Mouse (Mus musculus): ENCODE measurements at regions not wholly inside any gene's neighbourhood (a gene's known extent, or its start where the extent isn't known, plus 50 kb on each side); places are given as distances from the start of the nearest gene placed in this dataset.

DNA sequence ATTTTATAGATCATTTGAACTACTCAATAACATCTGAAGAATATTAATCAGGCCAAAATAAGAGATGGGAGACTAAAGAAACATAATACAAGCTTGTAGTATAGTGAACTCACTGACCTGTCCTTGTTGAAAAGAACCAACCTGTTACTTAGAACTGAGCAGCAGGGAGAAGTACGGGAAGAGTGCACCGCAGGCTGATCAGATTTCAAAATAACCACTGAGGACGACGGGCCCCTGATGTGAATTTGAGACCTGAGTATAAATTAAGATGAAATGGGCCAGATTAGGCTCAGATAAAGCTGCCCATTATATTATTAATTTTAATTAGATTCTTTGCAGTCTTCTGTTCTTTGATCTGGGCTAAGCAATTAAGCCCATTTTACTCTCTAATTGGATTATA lies 391.2 kb upstream of the Tyrp1 start:
- no peak for DNase-seq (ENCODE audit: extremely low spot score in 1 of 2, low spot score in 1 of 2)

- peak in 1 of 2 experiments; percentile 1 for DNase-seq (ENCODE audit: extremely low spot score in 1 of 2, low spot score in 1 of 2)
Observed at GRCm38 (mm10) chr4:80463615-80464014, 370.3 kb upstream of the Tyrp1 start.

DNA sequence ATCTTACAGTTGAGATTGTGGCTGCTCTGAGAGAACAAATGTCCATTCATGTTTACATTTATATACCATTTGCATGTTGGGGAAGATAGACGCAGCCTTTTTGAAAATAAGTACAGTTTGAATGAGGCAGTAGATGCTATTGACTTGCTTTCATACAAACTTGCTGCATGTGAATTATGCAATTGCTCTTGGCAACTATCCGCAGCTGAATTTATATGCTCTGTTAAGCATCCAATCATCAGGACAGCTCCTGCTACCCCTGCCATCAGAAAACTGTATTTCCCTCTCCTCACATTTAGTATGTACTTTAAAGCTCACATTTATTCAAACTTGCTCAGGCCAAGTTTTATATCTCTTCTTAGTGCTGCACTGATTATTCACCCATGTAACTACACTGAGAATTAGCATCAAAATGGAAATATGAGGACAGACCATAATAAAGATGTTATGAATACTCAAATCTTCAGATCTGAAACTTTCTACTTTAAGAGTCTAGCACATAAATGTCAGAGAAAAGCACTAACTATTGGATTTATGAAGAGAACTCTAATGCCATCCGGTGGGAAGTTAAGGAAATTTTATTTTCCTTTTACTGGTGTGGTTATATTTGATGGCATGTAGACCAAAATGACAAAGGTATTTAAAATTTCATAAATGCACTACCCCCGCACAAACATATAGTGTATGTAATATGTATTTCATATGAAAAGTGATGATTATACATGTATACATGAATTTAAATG lies 358.0 kb upstream of the Tyrp1 start:
- DNase-seq (ENCODE audit: extremely low spot score in 1 of 2, low spot score in 1 of 2) = no peak

GRCm38 (mm10) chr4:80515087-80515486 lies 318.8 kb upstream of the Tyrp1 start:
- DNase-seq (ENCODE audit: extremely low spot score in 1 of 2, low spot score in 1 of 2) = no peak

- DNase-seq (ENCODE audit: extremely low spot score in 1 of 2, low spot score in 1 of 2) = peak; percentile 66 to 91
Observed at GRCm38 (mm10) chr4:80517476-80518285, 316.2 kb upstream of the Tyrp1 start.

DNA sequence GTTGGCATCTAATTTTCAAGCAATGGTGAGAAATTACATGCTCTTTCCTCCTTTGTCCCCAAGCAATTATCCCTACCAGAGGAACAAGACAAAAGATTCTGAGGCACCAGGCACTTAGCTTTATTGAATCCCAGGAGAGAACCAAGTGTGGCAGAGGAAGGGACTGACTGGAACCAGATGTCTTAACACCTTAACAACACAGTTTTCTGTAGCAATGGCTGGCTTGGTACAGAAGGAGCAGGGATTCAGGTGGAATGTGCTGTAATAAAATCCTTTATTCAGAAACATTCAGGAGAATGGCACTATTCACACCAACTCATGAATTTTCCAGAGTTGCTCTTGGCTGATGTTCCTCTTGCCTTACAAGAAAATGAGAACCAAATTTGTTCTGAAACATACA lies 315.3 kb upstream of the Tyrp1 start:
- DNase-seq (ENCODE audit: extremely low spot score in 1 of 2, low spot score in 1 of 2) = no peak

DNA sequence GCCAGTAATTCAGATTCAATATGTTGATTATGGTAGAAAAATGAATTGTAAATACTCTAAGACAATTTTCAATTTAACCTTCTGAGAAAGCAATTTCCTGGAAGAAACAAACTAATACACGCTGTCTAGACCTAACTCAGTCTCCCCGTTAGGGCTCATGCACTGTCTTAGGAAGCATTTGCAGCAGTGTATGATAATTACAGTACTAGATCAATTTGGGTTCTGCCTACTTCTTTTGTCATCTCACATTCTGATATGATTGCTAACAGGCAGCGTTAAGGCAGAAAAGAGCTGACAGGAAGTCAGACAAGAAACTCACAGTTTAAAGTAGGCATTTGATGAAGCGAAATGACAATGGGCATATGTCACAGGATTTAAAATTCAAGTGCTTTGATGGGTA lies 294.1 kb upstream of the Tyrp1 start:
- DNase-seq (ENCODE audit: extremely low spot score in 1 of 2, low spot score in 1 of 2) = no peak

DNA sequence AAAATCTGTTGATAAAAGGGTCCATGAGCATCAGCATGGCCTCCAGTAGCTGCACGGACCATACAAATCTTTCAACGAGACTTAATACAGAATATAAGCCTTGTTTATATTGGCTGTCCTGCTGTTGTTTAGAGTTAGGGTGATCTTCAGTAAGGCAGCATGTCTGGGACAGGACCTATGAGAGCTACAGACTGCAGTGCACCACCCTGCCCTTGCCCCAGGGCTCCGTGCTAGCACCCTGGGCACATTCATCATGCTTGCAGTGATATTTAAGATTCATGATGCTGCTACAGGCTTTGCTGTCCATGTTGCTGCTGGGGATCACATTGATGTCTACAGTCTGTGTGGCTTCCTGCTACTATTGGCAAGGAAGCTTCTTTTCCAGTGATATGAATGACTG lies 288.8 kb upstream of the Tyrp1 start:
- no peak for DNase-seq (ENCODE audit: extremely low spot score in 1 of 2, low spot score in 1 of 2)

DNA sequence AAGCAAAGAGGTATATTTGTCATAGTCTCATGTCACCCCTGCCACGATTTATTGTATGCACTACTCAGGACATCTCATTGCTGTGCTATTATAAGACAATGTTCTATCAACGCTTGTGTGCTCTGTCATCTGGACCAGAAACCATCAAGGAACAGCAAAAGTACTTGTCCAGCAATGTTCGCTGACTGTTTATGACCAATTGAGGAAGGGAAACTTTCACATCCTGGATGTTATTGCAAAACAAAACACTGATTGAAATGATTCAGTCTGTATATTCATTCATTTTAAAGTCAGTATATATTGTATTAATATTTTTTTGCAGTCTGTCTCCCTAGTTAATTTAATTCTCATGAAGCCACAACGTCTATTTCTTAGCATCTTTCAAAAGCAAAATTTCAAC lies 244.5 kb upstream of the Tyrp1 start:
- DNase-seq (ENCODE audit: extremely low spot score in 1 of 2, low spot score in 1 of 2) = no peak

GRCm38 (mm10) chr4:80628271-80628670 lies 205.7 kb upstream of the Tyrp1 start:
- peak; percentile 14 to 31 for DNase-seq (ENCODE audit: extremely low spot score in 1 of 2, low spot score in 1 of 2)

DNA sequence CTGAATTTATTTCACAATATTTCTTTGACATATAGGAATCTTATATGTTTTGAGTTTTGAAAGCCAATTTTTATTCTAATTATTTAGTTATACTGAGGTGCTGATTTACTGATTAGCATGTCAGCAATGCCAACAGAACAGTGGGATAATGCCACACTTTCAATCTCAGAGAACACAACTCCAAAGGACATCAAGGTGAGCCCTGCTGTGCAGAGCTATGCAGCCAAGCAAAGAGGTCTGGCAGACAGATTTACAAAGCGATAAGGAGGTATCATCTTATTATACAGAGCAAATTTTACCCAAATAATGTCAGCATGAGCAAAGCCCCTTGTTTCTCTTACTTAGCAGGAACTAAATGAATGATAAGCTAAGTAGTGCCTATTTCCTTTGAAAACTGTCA lies 204.7 kb upstream of the Tyrp1 start:
- DNase-seq (ENCODE audit: extremely low spot score in 1 of 2, low spot score in 1 of 2) = no peak

GRCm38 (mm10) chr4:80630260-80630659 lies 203.7 kb upstream of the Tyrp1 start:
- DNase-seq (ENCODE audit: extremely low spot score in 1 of 2, low spot score in 1 of 2) = peak in 1 of 2 experiments; percentile 22

DNA sequence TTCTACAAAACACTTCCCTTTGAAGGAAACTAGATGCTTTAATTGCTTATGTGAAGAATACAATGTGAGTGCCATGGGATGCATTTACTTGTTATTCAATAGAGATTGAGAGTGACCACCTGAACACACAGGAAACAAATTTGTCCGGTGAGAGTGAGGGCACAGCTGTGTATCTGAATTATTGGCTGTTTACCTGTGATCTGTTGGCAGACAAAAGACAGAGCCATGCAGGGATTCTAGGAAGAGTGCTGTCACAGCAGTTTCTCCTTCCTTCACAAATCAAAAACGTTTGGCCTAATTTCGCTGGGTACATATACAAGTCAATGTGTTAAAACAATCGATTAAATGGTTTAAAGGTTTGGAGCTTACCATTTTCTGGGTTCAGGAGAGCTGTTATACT lies 202.9 kb upstream of the Tyrp1 start:
- no peak for DNase-seq (ENCODE audit: extremely low spot score in 1 of 2, low spot score in 1 of 2)

GRCm38 (mm10) chr4:80631441-80631840 lies 202.5 kb upstream of the Tyrp1 start:
- DNase-seq (ENCODE audit: extremely low spot score in 1 of 2, low spot score in 1 of 2) = peak; percentile 9 to 30

GRCm38 (mm10) chr4:80638381-80638780 lies 195.5 kb upstream of the Tyrp1 start:
- peak; percentile 59 to 72 for DNase-seq (ENCODE audit: extremely low spot score in 1 of 2, low spot score in 1 of 2)

Data from frontal cortex, adult 2 months (tissue).